Mouse (Mus musculus): ENCODE measurements at regions not wholly inside any gene's neighbourhood (a gene's known extent, or its start where the extent isn't known, plus 50 kb on each side); places are given as distances from the start of the nearest gene placed in this dataset.
A peak's percentile ranks its signal among the peaks of the same experiment; 100 is the strongest.

GRCm38 (mm10) chr6:148600934-148601333 lies 156.7 kb upstream of the Tmtc1 start:
- DNase-seq (ENCODE audit: low spot score in 2 of 2): no peak

GRCm38 (mm10) chr6:148599473-148599872 lies 155.3 kb upstream of the Tmtc1 start:
- no peak for DNase-seq (ENCODE audit: low spot score in 2 of 2)

GRCm38 (mm10) chr6:148598746-148599337 lies 154.7 kb upstream of the Tmtc1 start:
- peak; percentile 35 to 47 for DNase-seq (ENCODE audit: low spot score in 2 of 2)

GRCm38 (mm10) chr6:148595009-148595770 lies 151.0 kb upstream of the Tmtc1 start:
- DNase-seq (ENCODE audit: low spot score in 2 of 2): no peak

GRCm38 (mm10) chr6:148588971-148589370 lies 144.8 kb upstream of the Tmtc1 start:
- no peak for DNase-seq (ENCODE audit: low spot score in 2 of 2)

- DNase-seq (ENCODE audit: low spot score in 2 of 2): no peak
Observed at GRCm38 (mm10) chr6:148586439-148587321, 142.5 kb upstream of the Tmtc1 start.

GRCm38 (mm10) chr6:148584126-148584525 lies 139.9 kb upstream of the Tmtc1 start:
- no peak for DNase-seq (ENCODE audit: low spot score in 2 of 2)

GRCm38 (mm10) chr6:148578281-148578680 lies 134.1 kb upstream of the Tmtc1 start:
- no peak for DNase-seq (ENCODE audit: low spot score in 2 of 2)

GRCm38 (mm10) chr6:148577663-148578062 lies 133.5 kb upstream of the Tmtc1 start:
- no peak for DNase-seq (ENCODE audit: low spot score in 2 of 2)

GRCm38 (mm10) chr6:148574742-148575453 lies 130.7 kb upstream of the Tmtc1 start:
- DNase-seq (ENCODE audit: low spot score in 2 of 2): no peak

- no peak for DNase-seq (ENCODE audit: low spot score in 2 of 2)
Observed at GRCm38 (mm10) chr6:148572201-148572600, 128.0 kb upstream of the Tmtc1 start.

- DNase-seq (ENCODE audit: low spot score in 2 of 2): peak; percentile 63 to 88
Observed at GRCm38 (mm10) chr6:148571651-148572050, 127.5 kb upstream of the Tmtc1 start.

GRCm38 (mm10) chr6:148564146-148564545 lies 120.0 kb upstream of the Tmtc1 start:
- no peak for DNase-seq (ENCODE audit: low spot score in 2 of 2)

GRCm38 (mm10) chr6:148562206-148562708 lies 118.1 kb upstream of the Tmtc1 start:
- no peak for DNase-seq (ENCODE audit: low spot score in 2 of 2)

- DNase-seq (ENCODE audit: low spot score in 2 of 2): no peak
Observed at GRCm38 (mm10) chr6:148556484-148556871, 112.3 kb upstream of the Tmtc1 start.

GRCm38 (mm10) chr6:148555651-148556483 lies 111.7 kb upstream of the Tmtc1 start:
- DNase-seq (ENCODE audit: low spot score in 2 of 2): peak; percentile 58 to 72

- DNase-seq (ENCODE audit: low spot score in 2 of 2): no peak
Observed at GRCm38 (mm10) chr6:148554463-148554862, 110.3 kb upstream of the Tmtc1 start.

- DNase-seq (ENCODE audit: low spot score in 2 of 2): peak; percentile 39 to 63
Observed at GRCm38 (mm10) chr6:148553616-148554015, 109.4 kb upstream of the Tmtc1 start.

- no peak for DNase-seq (ENCODE audit: low spot score in 2 of 2)
Observed at GRCm38 (mm10) chr6:148551097-148551496, 106.9 kb upstream of the Tmtc1 start.

- no peak for DNase-seq (ENCODE audit: low spot score in 2 of 2)
Observed at GRCm38 (mm10) chr6:148548138-148548778, 104.1 kb upstream of the Tmtc1 start.
